Mouse (Mus musculus): Measurements from ENCODE around the gene Aoc2.

DNA sequence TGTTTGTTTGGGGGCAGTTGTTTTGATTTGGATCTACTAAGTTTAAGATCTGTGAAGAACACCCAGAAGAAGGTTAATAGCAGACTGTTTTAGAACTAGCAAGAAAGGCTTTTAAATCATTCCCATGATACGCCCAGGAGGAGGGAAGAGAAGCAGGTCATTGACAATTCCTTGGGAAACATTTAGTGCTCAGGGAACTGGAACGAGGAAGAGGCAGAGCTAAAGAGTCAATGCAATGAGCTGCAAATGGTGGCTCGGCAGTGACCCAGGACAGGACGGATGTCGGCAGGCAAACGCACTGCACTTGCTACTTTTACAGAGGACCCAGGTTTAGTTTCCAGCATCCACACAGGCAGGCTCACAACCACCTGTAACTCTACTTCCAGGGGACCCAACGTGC lies 44.0 kb upstream of the Aoc2 start:
- TF ChIP-seq POLR2A (IDR thresholded peaks at IDR 0.05; ENCODE audit: insufficient read depth, low read depth, low read length): no peak
- TF ChIP-seq EP300 (IDR thresholded peaks at IDR 0.05; ENCODE audit: insufficient read depth, low read depth, low read length): no peak
- TF ChIP-seq CTCF (IDR thresholded peaks at IDR 0.05): no peak

All from heart, adult 2 months (tissue).